In genomic region chr2:84883084-84883483, GRCm38 (mm10) we compare ENCODE assay signal across 8 mouse cellular contexts. TPM values are rescaled to one million over a fixed set of nuclear protein-coding genes. Genes with fewer than 3 reads are reported as not detected.
DNase-seq lines count a peak whose midpoint lies in the region; ATAC-seq and TF ChIP-seq lines count a peak whose summit lies in the region.

No protein-coding gene starts in this region.

- no peaks in the 10 kb centered on the region for H3K79me2 ChIP-seq in liver, adult 2 months (ENCODE audit: control insufficient read depth, insufficient read depth, low read length)

- 15% methylated on average over 6 of the region's 6 CpGs for WGBS in liver, adult 2 months
- WGBS in forebrain, embryonic 16.5 days, result 13% methylated on average over 6 of the region's 6 CpGs
- WGBS in limb, embryonic 14.5 days, result 8% methylated on average over 6 of the region's 6 CpGs

- no peak overlapping the region for H3K27ac ChIP-seq in liver, adult 2 months (replicated peaks; ENCODE audit: insufficient read depth, low read depth, low read length)
- no peak overlapping the region for H3K27ac ChIP-seq in forebrain, embryonic 16.5 days (ENCODE audit: low read length)
- H3K27ac ChIP-seq in limb, embryonic 14.5 days (replicated peaks; ENCODE audit: low read depth, low read length), result no peak overlapping the region

- no peak for ATAC-seq in forebrain, embryonic 16.5 days
- ATAC-seq in limb, embryonic 14.5 days (ENCODE audit: low FRiP score, low read depth), result no peak

- peak; percentile 44 for DNase-seq in liver, adult 2 months (ENCODE audit: extremely low read depth, low read depth, low spot score)
- no peak for DNase-seq in liver
- DNase-seq in limb, embryonic 14.5 days (ENCODE audit: low spot score), result no peak
- peak; percentile 54 for DNase-seq in retina, embryonic 14.5 days (ENCODE audit: low spot score)
- DNase-seq in ovary, adult 18-20 months (ENCODE audit: low spot score), result no peak
- DNase-seq in thymus, postnatal 14 days, result no peak
- no peak for DNase-seq in ovary, postnatal 14 days (ENCODE audit: low spot score)

- H3K36me3 ChIP-seq in liver, adult 2 months (ENCODE audit: control insufficient read depth, insufficient read depth, low read length), result no peaks in the 10 kb centered on the region
- H3K36me3 ChIP-seq in forebrain, embryonic 16.5 days (ENCODE audit: control insufficient read depth, insufficient read depth), result no peaks in the 10 kb centered on the region
- no peaks in the 10 kb centered on the region for H3K36me3 ChIP-seq in limb, embryonic 14.5 days (ENCODE audit: control insufficient read depth, insufficient read depth, low read length)

- H3K4me3 ChIP-seq in liver, adult 2 months (ENCODE audit: insufficient read depth, low read depth, low read length), result no peak overlapping the region
- no peak overlapping the region; the same call in 1 of the 2 replicates for H3K4me3 ChIP-seq in forebrain, embryonic 16.5 days (replicated peaks; ENCODE audit: low read length)
- peak overlapping the region; percentile 13; the same call in 1 of the 2 replicates for H3K4me3 ChIP-seq in limb, embryonic 14.5 days (replicated peaks; ENCODE audit: low read length)

- peak overlapping the region; percentile 86 for H3K4me2 ChIP-seq in forebrain, embryonic 16.5 days (ENCODE audit: low read length)
- H3K4me2 ChIP-seq in limb, embryonic 14.5 days (replicated peaks; ENCODE audit: low read depth, low read length, severe bottlenecking), result peak overlapping the region; percentile 25

- H3K9me3 ChIP-seq in forebrain, embryonic 16.5 days (ENCODE audit: control insufficient read depth, low read length), result no peaks in the 10 kb centered on the region
- no peaks in the 10 kb centered on the region for H3K9me3 ChIP-seq in limb, embryonic 14.5 days (ENCODE audit: control insufficient read depth, low read length)

- no peak overlapping the region for H3K9ac ChIP-seq in liver, adult 2 months (ENCODE audit: low read depth, low read length)
- H3K9ac ChIP-seq in forebrain, embryonic 16.5 days (replicated peaks; ENCODE audit: low read depth, low read length), result no peak overlapping the region
- no peak overlapping the region for H3K9ac ChIP-seq in limb, embryonic 14.5 days (ENCODE audit: low read depth, low read length, severe bottlenecking)

- no peak for TF ChIP-seq CTCF in liver, adult 2 months (IDR thresholded peaks at IDR 0.05; ENCODE audit: low read depth, low read length)

- H3K4me1 ChIP-seq in liver, adult 2 months (ENCODE audit: control insufficient read depth, insufficient read depth, low read length), result peaks cover 14% of the 10 kb centered on the region; the same call in 1 of the 2 replicates
- peaks cover 34% of the 10 kb centered on the region for H3K4me1 ChIP-seq in forebrain, embryonic 16.5 days (replicated peaks; ENCODE audit: control insufficient read depth, insufficient read depth, low read length)
- no peaks in the 10 kb centered on the region; the same call in 1 of the 2 replicates for H3K4me1 ChIP-seq in limb, embryonic 14.5 days (ENCODE audit: control insufficient read depth, insufficient read depth, low read length)

- H3K27me3 ChIP-seq in liver, adult 2 months (ENCODE audit: control insufficient read depth, insufficient read depth, low read length), result peaks cover 10% of the 10 kb centered on the region
- H3K27me3 ChIP-seq in forebrain, embryonic 16.5 days (replicated peaks; ENCODE audit: control insufficient read depth, insufficient read depth, low read length), result peaks cover 17% of the 10 kb centered on the region
- H3K27me3 ChIP-seq in limb, embryonic 14.5 days (ENCODE audit: control insufficient read depth, insufficient read depth, low read length), result peaks cover 79% of the 10 kb centered on the region

- TF ChIP-seq POLR2A in liver, adult 2 months (IDR thresholded peaks at IDR 0.05; ENCODE audit: extremely low read depth, insufficient read depth, low read length), result no peak
- no peak for TF ChIP-seq POLR2A in limb, embryonic 14.5 days (IDR thresholded peaks at IDR 0.05; ENCODE audit: borderline replicate concordance, extremely low read depth, insufficient read depth, insufficient read length)

RNA-seq across cellular contexts. Expression of gene Rtn4rl2, which starts 3.4 kb away (rescaled TPM):
- total RNA-seq in liver, adult 2 months (2014; rRNA removed), result 0.13 TPM in 1 of 2 replicates, not detected in the other
- polyA plus RNA-seq in liver, adult 2 months (2012; rRNA removed), result 0.29 and 0.50 TPM in 2 replicates
- polyA plus RNA-seq in forebrain, embryonic 16.5 days (2015; fragmentation: Nextera tagmentation; extraction: Ambion mirVana), result 9.8 and 11.4 TPM in 2 replicates
- polyA plus RNA-seq in limb, embryonic 14.5 days (2012; rRNA removed), result 4.5 and 6.5 TPM in 2 replicates
- polyA plus RNA-seq in limb, embryonic 14.5 days (2014; fragmentation: Nextera tagmentation; extraction: Ambion mirVana), result 1.5 and 1.9 TPM in 2 replicates

RNA-seq across cellular contexts. Expression of gene Slc43a1, which starts 44.4 kb away (rescaled TPM):
- 7.2 and 10.0 TPM in 2 replicates for total RNA-seq in liver, adult 2 months (2014; rRNA removed)
- 8.9 and 12.1 TPM in 2 replicates for polyA plus RNA-seq in liver, adult 2 months (2012; rRNA removed)
- 2.6 and 3.1 TPM in 2 replicates for polyA plus RNA-seq in forebrain, embryonic 16.5 days (2015; fragmentation: Nextera tagmentation; extraction: Ambion mirVana)
- 25.8 and 35.9 TPM in 2 replicates for polyA plus RNA-seq in limb, embryonic 14.5 days (2012; rRNA removed)
- 15.5 and 18.5 TPM in 2 replicates for polyA plus RNA-seq in limb, embryonic 14.5 days (2014; fragmentation: Nextera tagmentation; extraction: Ambion mirVana)

RNA-seq across cellular contexts. Expression of gene Slc43a3, which starts 53.3 kb away (rescaled TPM):
- total RNA-seq in liver, adult 2 months (2014; rRNA removed), result 25.7 and 26.6 TPM in 2 replicates
- 23.2 and 30.6 TPM in 2 replicates for polyA plus RNA-seq in liver, adult 2 months (2012; rRNA removed)
- polyA plus RNA-seq in forebrain, embryonic 16.5 days (2015; fragmentation: Nextera tagmentation; extraction: Ambion mirVana), result 6.6 and 7.2 TPM in 2 replicates
- 73.2 and 85.5 TPM in 2 replicates for polyA plus RNA-seq in limb, embryonic 14.5 days (2012; rRNA removed)
- 32.1 and 34.9 TPM in 2 replicates for polyA plus RNA-seq in limb, embryonic 14.5 days (2014; fragmentation: Nextera tagmentation; extraction: Ambion mirVana)

RNA-seq across cellular contexts. Expression of gene Timm10, which starts 56.3 kb away (rescaled TPM):
- total RNA-seq in liver, adult 2 months (2014; rRNA removed), result 36.1 and 36.4 TPM in 2 replicates
- polyA plus RNA-seq in liver, adult 2 months (2012; rRNA removed), result 45.8 and 52.2 TPM in 2 replicates
- 58.0 and 69.5 TPM in 2 replicates for polyA plus RNA-seq in forebrain, embryonic 16.5 days (2015; fragmentation: Nextera tagmentation; extraction: Ambion mirVana)
- polyA plus RNA-seq in limb, embryonic 14.5 days (2012; rRNA removed), result 52.3 and 59.7 TPM in 2 replicates
- polyA plus RNA-seq in limb, embryonic 14.5 days (2014; fragmentation: Nextera tagmentation; extraction: Ambion mirVana), result 56.0 and 58.4 TPM in 2 replicates

Comparison
In these comparisons a context has a peak if more than half of its experiments do, and no peak if none do; other contexts are left out.
1. DNase-seq: peak in liver, adult 2 months (single experiment) and retina, embryonic 14.5 days (single experiment); none in liver (single experiment), limb, embryonic 14.5 days (single experiment), ovary, adult 18-20 months (single experiment), thymus, postnatal 14 days (single experiment) and ovary, postnatal 14 days (single experiment).